Mouse (Mus musculus) right cerebral cortex, postnatal 10 days (tissue): ENCODE data around the gene Dmkn.
"Not testable (repeated sequence)": the region's sequence is repeated elsewhere in the genome, so short reads cannot be mapped to it uniquely, and the experiment has no call there.

ENCODE experiments used
- DNase-seq, 2 experiments: peaks; one replicate each; pipeline ENCODE4 v3.0.0; 2021; ENCODE audit warnings: low spot score in 2 of 2

Dmkn gene

GRCm38 (mm10) chr7:30763456-30763855, at the start of gene Dmkn:
TSS of gene Dmkn (plus strand) at chr7:30763756.
- DNase-seq, result no peak

- peak; percentile 86 to 88 for DNase-seq
Observed at GRCm38 (mm10) chr7:30717006-30717715, 46.4 kb upstream of the Dmkn start.

- DNase-seq, result no peak
Observed at GRCm38 (mm10) chr7:30717716-30718046, 45.9 kb upstream of the Dmkn start.

- DNase-seq, result peak in 1 of 2 experiments; percentile 23
Observed at GRCm38 (mm10) chr7:30719669-30720068, 43.9 kb upstream of the Dmkn start.

GRCm38 (mm10) chr7:30721286-30721685, 42.3 kb upstream of the Dmkn start:
- DNase-seq, result no peak

- no peak for DNase-seq
Observed at GRCm38 (mm10) chr7:30723274-30723953, 40.1 kb upstream of the Dmkn start.

GRCm38 (mm10) chr7:30728214-30728613, 35.3 kb upstream of the Dmkn start:
- DNase-seq, result no peak

- DNase-seq, result no peak
Observed at GRCm38 (mm10) chr7:30728739-30729395, 34.7 kb upstream of the Dmkn start.

- peak; percentile 97 to 98 for DNase-seq
Observed at GRCm38 (mm10) chr7:30729396-30730063, 34.0 kb upstream of the Dmkn start, which contains the start of gene Tmem147. TSS of gene Tmem147 (minus strand) at chr7:30729540.

GRCm38 (mm10) chr7:30730064-30730722, 33.4 kb upstream of the Dmkn start:
- peak in 1 of 2 experiments; percentile 40 for DNase-seq

- DNase-seq, result no peak
Observed at GRCm38 (mm10) chr7:30736211-30736610, 27.3 kb upstream of the Dmkn start.

GRCm38 (mm10) chr7:30742570-30742969, 21.0 kb upstream of the Dmkn start:
- DNase-seq, result not testable (repeated sequence)

- not testable (repeated sequence) for DNase-seq
Observed at GRCm38 (mm10) chr7:30743617-30744016, 19.9 kb upstream of the Dmkn start, which contains the start of gene Gapdhs. TSS of gene Gapdhs (minus strand) at chr7:30743681.

GRCm38 (mm10) chr7:30744022-30744598, 19.4 kb upstream of the Dmkn start:
- no peak for DNase-seq

- DNase-seq, result no peak
Observed at GRCm38 (mm10) chr7:30747525-30748204, 15.9 kb upstream of the Dmkn start.

GRCm38 (mm10) chr7:30749824-30750606, 13.5 kb upstream of the Dmkn start:
- no peak for DNase-seq

- no peak for DNase-seq
Observed at GRCm38 (mm10) chr7:30751086-30751669, 12.4 kb upstream of the Dmkn start, which contains the start of gene Sbsn. TSS of gene Sbsn (plus strand) at chr7:30751471.

GRCm38 (mm10) chr7:30757001-30757400, 6.6 kb upstream of the Dmkn start:
- no peak for DNase-seq

GRCm38 (mm10) chr7:30758853-30759252, 4.7 kb upstream of the Dmkn start:
- DNase-seq, result no peak
